Mouse (Mus musculus): ENCODE measurements around the gene Haus5. TPM values are rescaled to one million over a fixed set of nuclear protein-coding genes. Genes with fewer than 3 reads are reported as not detected.

The Haus5 gene
- polyA plus RNA-seq, 1 experiment from 2014 or later, result 31.5 TPM

- ATAC-seq (ENCODE audit: insufficient read depth), result no peak
- no peak overlapping the region for H3K9ac ChIP-seq
- H3K27ac ChIP-seq (replicated peaks), result no peak overlapping the region
These were observed 4.4 kb upstream of the Haus5 start for GRCm38 (mm10) chr7:30669229-30669628.

GRCm38 (mm10) chr7:30665321-30665720 is 527 bp upstream of the Haus5 start:
- WGBS (ENCODE audit: insufficient replicate concordance), result 7% methylated on average over 11 of the region's 11 CpGs
- no peaks in the 10 kb centered on the region for H3K9me3 ChIP-seq (replicated peaks)
- peak overlapping the region; percentile 86 for H3K4me2 ChIP-seq
- ATAC-seq (ENCODE audit: insufficient read depth), result peak; percentile 40; the same call in 1 of the 2 replicates
- H3K4me1 ChIP-seq (replicated peaks), result peaks cover 29% of the 10 kb centered on the region
- peak overlapping the region; percentile 88 for H3K4me3 ChIP-seq (replicated peaks)
- H3K27me3 ChIP-seq, result 0 out of 2 replicates have a peak, but pooled peaks cover 8% of the 10 kb centered on the region
- H3K27ac ChIP-seq (replicated peaks), result peak overlapping the region; percentile 74; the same call in 1 of the 2 replicates
- H3K36me3 ChIP-seq (replicated peaks), result peaks cover 29% of the 10 kb centered on the region
- H3K9ac ChIP-seq, result peak overlapping the region; percentile 89

More at GRCm38 (mm10) chr7:30669229-30669628, 4.4 kb upstream of the Haus5 start:
- peaks cover 13% of the 10 kb centered on the region for H3K4me1 ChIP-seq (replicated peaks)
- no peak overlapping the region for H3K4me2 ChIP-seq
- no peaks in the 10 kb centered on the region for H3K9me3 ChIP-seq (replicated peaks)
- WGBS (ENCODE audit: insufficient replicate concordance), result 32% methylated on average over 3 of the region's 3 CpGs
- H3K36me3 ChIP-seq (replicated peaks), result no peaks in the 10 kb centered on the region
- 0 out of 2 replicates have a peak, but pooled peaks cover 8% of the 10 kb centered on the region for H3K27me3 ChIP-seq
- no peak overlapping the region for H3K4me3 ChIP-seq (replicated peaks)

GRCm38 (mm10) chr7:30649591-30650540 is 14.9 kb downstream of the Haus5 start, which contains the start of gene Rbm42:
Gene Rbm42 (minus strand): TSS chr7:30650317.
- peak within 1 kb of the TSS; percentile 77 for H3K9ac ChIP-seq
- peaks cover 16% of the 10 kb centered on the region for H3K4me1 ChIP-seq (replicated peaks)
- no peaks in the 10 kb centered on the region for H3K9me3 ChIP-seq (replicated peaks)
- ATAC-seq (ENCODE audit: insufficient read depth), result peak; percentile 98
- peak within 1 kb of the TSS; percentile 82 for H3K4me2 ChIP-seq
- H3K4me3 ChIP-seq (replicated peaks), result peak within 1 kb of the TSS; percentile 69
- WGBS (ENCODE audit: insufficient replicate concordance), result 1% methylated on average over 59 of the region's 59 CpGs
- H3K27ac ChIP-seq (replicated peaks), result peak within 1 kb of the TSS; percentile 78
- no peaks in the 10 kb centered on the region for H3K27me3 ChIP-seq
- H3K36me3 ChIP-seq (replicated peaks), result peaks cover 73% of the 10 kb centered on the region

- WGBS (ENCODE audit: insufficient replicate concordance), result 21% methylated on average over 4 of the region's 4 CpGs
These were observed 25.7 kb downstream of the Haus5 start for GRCm38 (mm10) chr7:30639083-30639482.

GRCm38 (mm10) chr7:30636395-30636794 is 28.4 kb downstream of the Haus5 start:
- H3K9ac ChIP-seq, result no peak overlapping the region
- no peak overlapping the region for H3K4me2 ChIP-seq
- peaks cover 72% of the 10 kb centered on the region for H3K27me3 ChIP-seq
- no peaks in the 10 kb centered on the region for H3K9me3 ChIP-seq (replicated peaks)
- H3K36me3 ChIP-seq (replicated peaks), result peaks cover 12% of the 10 kb centered on the region
- H3K4me1 ChIP-seq (replicated peaks), result peaks cover 13% of the 10 kb centered on the region
- 19% methylated on average over 11 of the region's 11 CpGs for WGBS (ENCODE audit: insufficient replicate concordance)
- no peak for ATAC-seq (ENCODE audit: insufficient read depth)
- H3K4me3 ChIP-seq (replicated peaks), result no peak overlapping the region
- H3K27ac ChIP-seq (replicated peaks), result no peak overlapping the region

More at GRCm38 (mm10) chr7:30639083-30639482, 25.7 kb downstream of the Haus5 start:
- no peak overlapping the region for H3K9ac ChIP-seq
- no peak overlapping the region for H3K4me3 ChIP-seq (replicated peaks)
- no peaks in the 10 kb centered on the region for H3K9me3 ChIP-seq (replicated peaks)
- H3K36me3 ChIP-seq (replicated peaks), result peaks cover 38% of the 10 kb centered on the region
- peaks cover 46% of the 10 kb centered on the region for H3K27me3 ChIP-seq
- H3K4me2 ChIP-seq, result no peak overlapping the region
- H3K4me1 ChIP-seq (replicated peaks), result peaks cover 12% of the 10 kb centered on the region
- no peak overlapping the region for H3K27ac ChIP-seq (replicated peaks)
- ATAC-seq (ENCODE audit: insufficient read depth), result no peak

GRCm38 (mm10) chr7:30635752-30636151 is 29.0 kb downstream of the Haus5 start, which contains the start of gene Etv2:
Gene Etv2 (minus strand): TSS chr7:30635852.
- Histone ChIP-seq H3K27me3 (peaks cover 78% of the 10 kb centered on the region), H3K4me3 (replicated peaks) (no peak within 1 kb of the TSS; the same call in 1 of the 2 replicates), H3K36me3 (replicated peaks) (peaks cover 5% of the 10 kb centered on the region), H3K4me1 (replicated peaks) (peaks cover 13% of the 10 kb centered on the region), H3K9me3 (replicated peaks) (no peaks in the 10 kb centered on the region), H3K9ac (no peak within 1 kb of the TSS), H3K27ac (replicated peaks) (no peak within 1 kb of the TSS), H3K4me2 (peak within 1 kb of the TSS; percentile 51)
- ATAC-seq (ENCODE audit: insufficient read depth), result no peak
- WGBS (ENCODE audit: insufficient replicate concordance), result 3% methylated on average over 5 of the region's 5 CpGs

GRCm38 (mm10) chr7:30634621-30635020 is 30.2 kb downstream of the Haus5 start:
- Histone ChIP-seq H3K27ac (replicated peaks) (no peak overlapping the region), H3K4me3 (replicated peaks) (no peak overlapping the region; the same call in 1 of the 2 replicates), H3K9me3 (replicated peaks) (no peaks in the 10 kb centered on the region), H3K4me2 (peak overlapping the region; percentile 51), H3K27me3 (peaks cover 89% of the 10 kb centered on the region), H3K4me1 (replicated peaks) (peaks cover 13% of the 10 kb centered on the region), H3K36me3 (replicated peaks) (no peaks in the 10 kb centered on the region), H3K9ac (no peak overlapping the region)
- WGBS (ENCODE audit: insufficient replicate concordance), result 2% methylated on average over 20 of the region's 20 CpGs
- ATAC-seq (ENCODE audit: insufficient read depth), result 0 out of 2 replicates have a peak, but pooled peaks have one; percentile 34

GRCm38 (mm10) chr7:30633762-30634412 is 30.9 kb downstream of the Haus5 start:
- WGBS (ENCODE audit: insufficient replicate concordance), result 18% methylated on average over 27 of the region's 27 CpGs
- Histone ChIP-seq H3K4me2 (no peak overlapping the region; the same call in 1 of the 2 replicates), H3K36me3 (replicated peaks) (no peaks in the 10 kb centered on the region), H3K27ac (replicated peaks) (no peak overlapping the region), H3K9ac (no peak overlapping the region), H3K27me3 (peaks cover 95% of the 10 kb centered on the region), H3K4me1 (replicated peaks) (peaks cover 13% of the 10 kb centered on the region), H3K4me3 (replicated peaks) (no peak overlapping the region), H3K9me3 (replicated peaks) (no peaks in the 10 kb centered on the region)
- no peak for ATAC-seq (ENCODE audit: insufficient read depth)

- H3K9me3 ChIP-seq (replicated peaks), result no peaks in the 10 kb centered on the region
- ATAC-seq (ENCODE audit: insufficient read depth), result no peak
- peaks cover 56% of the 10 kb centered on the region for H3K27me3 ChIP-seq
- no peak overlapping the region for H3K4me3 ChIP-seq (replicated peaks)
- no peak overlapping the region for H3K27ac ChIP-seq (replicated peaks)
- H3K4me1 ChIP-seq (replicated peaks), result peaks cover 22% of the 10 kb centered on the region
- no peak overlapping the region for H3K4me2 ChIP-seq
- peaks cover 6% of the 10 kb centered on the region for H3K36me3 ChIP-seq (replicated peaks)
- no peak overlapping the region for H3K9ac ChIP-seq
These were observed 35.8 kb downstream of the Haus5 start for GRCm38 (mm10) chr7:30629013-30629412.

GRCm38 (mm10) chr7:30626647-30627046 is 38.1 kb downstream of the Haus5 start:
- H3K9me3 ChIP-seq (replicated peaks), result no peaks in the 10 kb centered on the region
- WGBS (ENCODE audit: insufficient replicate concordance), result 76% methylated on average over 5 of the region's 5 CpGs

More at GRCm38 (mm10) chr7:30626647-30627046, 38.1 kb downstream of the Haus5 start:
- Histone ChIP-seq H3K9ac (no peak overlapping the region; the same call in 1 of the 2 replicates), H3K4me1 (replicated peaks) (peaks cover 29% of the 10 kb centered on the region), H3K27me3 (peaks cover 33% of the 10 kb centered on the region), H3K27ac (replicated peaks) (no peak overlapping the region), H3K4me2 (peak overlapping the region; percentile 81), H3K36me3 (replicated peaks) (peaks cover 30% of the 10 kb centered on the region), H3K4me3 (replicated peaks) (no peak overlapping the region)
- ATAC-seq (ENCODE audit: insufficient read depth), result no peak

Measured in liver, embryonic 15.5 days (tissue).